Mouse (Mus musculus) midbrain, embryonic 16.5 days (tissue): ENCODE results near the gene Ramp2. TPM values are rescaled to one million over a fixed set of nuclear protein-coding genes. Genes with fewer than 3 reads are reported as not detected.

Experiments used
- ATAC-seq: fragments of 200-750 bp; cut with Nextera tagmentation; 2 replicates; pipeline ENCODE4 v1.8.0; 2017; ENCODE audit warnings: moderate TSS enrichment
- H3K27ac ChIP-seq: fragments of 300-500 bp; sonication (generic); 2 replicates; pipeline ENCODE4 v1.5.1; 2014; ENCODE audit warnings: mild to moderate bottlenecking, low read length, mixed read lengths
- H3K27me3 ChIP-seq: fragments of 300-500 bp; sonication (generic); 2 replicates; pipeline ENCODE4 v1.6.1; 2014; ENCODE audit warnings: low read depth, low read length, mixed read lengths; ENCODE audit not compliant: control insufficient read depth, insufficient read depth
- H3K36me3 ChIP-seq: fragments of 300-500 bp; sonication (generic); 2 replicates; pipeline ENCODE4 v1.6.1; 2014; ENCODE audit warnings: mild to moderate bottlenecking, low read length, moderate library complexity, mixed read lengths; ENCODE audit not compliant: control insufficient read depth, insufficient read depth
- H3K4me1 ChIP-seq: fragments of 300-500 bp; sonication (generic); 2 replicates; pipeline ENCODE4 v1.6.1; 2014; ENCODE audit warnings: mild to moderate bottlenecking, low read length, mixed read lengths; ENCODE audit not compliant: control insufficient read depth, insufficient read depth
- H3K4me2 ChIP-seq: fragments of 300-500 bp; sonication (generic); 2 replicates; pipeline ENCODE4 v1.6.1; 2014; ENCODE audit warnings: mild to moderate bottlenecking, low read length, mixed read lengths
- H3K4me3 ChIP-seq: fragments of 300-500 bp; sonication (generic); 2 replicates; pipeline ENCODE4 v1.5.1; 2014; ENCODE audit warnings: low read depth, mild to moderate bottlenecking, low read length, moderate library complexity, mixed read lengths
- H3K9ac ChIP-seq: fragments of 300-500 bp; sonication (generic); 2 replicates; pipeline ENCODE4 v1.6.1; 2014; ENCODE audit warnings: low read depth, low read length, mixed read lengths
- H3K9me3 ChIP-seq: fragments of 300-500 bp; sonication (generic); replicated peaks from 2 replicates; pipeline ENCODE4 v1.6.1; 2014; ENCODE audit warnings: mild to moderate bottlenecking, low read length, mixed read lengths; ENCODE audit not compliant: control insufficient read depth, poor library complexity, severe bottlenecking
- whole genome bisulfite sequencing: fragments of 180-500 bp; shearing (Covaris S2); extraction: QIAGEN DNeasy Blood & Tissue Kit; methylation state at CpG from one replicate; pipeline ENCODE4 v1.1.7; 2014; 5-methylcytosine and 5-hydroxymethylcytosine counted together
- polyA plus RNA-seq: library from polyadenylated mRNA; unstranded; fragments of >200 nt; fragmentation: Nextera tagmentation; extraction: Ambion mirVana; gene quantifications from 2 replicates; pipeline ENCODE4 v1.2.1, GENCODE M21; 2015

Gene Ramp2
- polyA plus RNA-seq, 1 experiment from 2014 or later, result 79.5 TPM

GRCm38 (mm10) chr11:101275309-101275708 lies 29.5 kb downstream of the Ramp2 start:
- 70% methylated on average over 4 of the region's 4 CpGs for WGBS

GRCm38 (mm10) chr11:101276319-101277070 lies 30.7 kb downstream of the Ramp2 start:
- 24% methylated on average over 26 of the region's 27 CpGs for WGBS

More at GRCm38 (mm10) chr11:101275309-101275708, 29.5 kb downstream of the Ramp2 start:
- Histone ChIP-seq H3K9me3 (no peaks in the 10 kb centered on the region), H3K27me3 (no peaks in the 10 kb centered on the region), H3K4me2 (no peak overlapping the region), H3K36me3 (no peaks in the 10 kb centered on the region), H3K9ac (no peak overlapping the region), H3K4me3 (no peak overlapping the region), H3K27ac (no peak overlapping the region), H3K4me1 (peaks cover 20% of the 10 kb centered on the region)
- no peak for ATAC-seq

GRCm38 (mm10) chr11:101277381-101278222 lies 31.8 kb downstream of the Ramp2 start:
- 79% methylated on average over 12 of the region's 12 CpGs for WGBS
- Histone ChIP-seq H3K27me3 (no peaks in the 10 kb centered on the region), H3K36me3 (no peaks in the 10 kb centered on the region), H3K9me3 (no peaks in the 10 kb centered on the region), H3K4me3 (peak overlapping the region; percentile 74), H3K4me2 (peak overlapping the region; percentile 72), H3K9ac (peak overlapping the region; percentile 81), H3K27ac (no peak overlapping the region), H3K4me1 (peaks cover 20% of the 10 kb centered on the region)
- ATAC-seq, result no peak

More at GRCm38 (mm10) chr11:101276319-101277070, 30.7 kb downstream of the Ramp2 start:
- Histone ChIP-seq H3K9ac (no peak overlapping the region), H3K9me3 (no peaks in the 10 kb centered on the region), H3K4me1 (peaks cover 20% of the 10 kb centered on the region), H3K4me2 (0 out of 2 replicates have a peak overlapping the region, but pooled peaks have one; percentile 11), H3K27me3 (no peaks in the 10 kb centered on the region), H3K36me3 (no peaks in the 10 kb centered on the region), H3K4me3 (no peak overlapping the region), H3K27ac (no peak overlapping the region)
- no peak for ATAC-seq

- Histone ChIP-seq H3K27me3 (no peaks in the 10 kb centered on the region), H3K4me1 (peaks cover 20% of the 10 kb centered on the region), H3K4me2 (peak within 1 kb of the TSS; percentile 72), H3K9me3 (no peaks in the 10 kb centered on the region), H3K36me3 (no peaks in the 10 kb centered on the region), H3K4me3 (peak within 1 kb of the TSS; percentile 74), H3K27ac (peak within 1 kb of the TSS; percentile 74), H3K9ac (peak within 1 kb of the TSS; percentile 81)
- WGBS, result 10% methylated on average over 45 of the region's 45 CpGs
- ATAC-seq, result peak; percentile 98
Observed at GRCm38 (mm10) chr11:101278223-101279192, 32.7 kb downstream of the Ramp2 start, which contains the start of the genes Cntd1 and Coa3. TSS of gene Cntd1 (plus strand) at chr11:101279012. TSS of gene Coa3 (minus strand) at chr11:101279114.

- WGBS, result 55% methylated on average over 14 of the region's 14 CpGs
- Histone ChIP-seq H3K4me1 (peaks cover 20% of the 10 kb centered on the region), H3K36me3 (no peaks in the 10 kb centered on the region), H3K27ac (no peak overlapping the region), H3K4me2 (peak overlapping the region; percentile 72), H3K9ac (no peak overlapping the region), H3K27me3 (no peaks in the 10 kb centered on the region), H3K4me3 (peak overlapping the region; percentile 74), H3K9me3 (no peaks in the 10 kb centered on the region)
- peak; percentile 27 for ATAC-seq
Observed at GRCm38 (mm10) chr11:101279193-101279569, 33.4 kb downstream of the Ramp2 start.

GRCm38 (mm10) chr11:101280837-101281236 lies 35.0 kb downstream of the Ramp2 start:
- H3K9me3 ChIP-seq, result no peaks in the 10 kb centered on the region
- H3K36me3 ChIP-seq, result no peaks in the 10 kb centered on the region
- no peak overlapping the region for H3K4me3 ChIP-seq
- H3K27ac ChIP-seq, result no peak overlapping the region
- H3K4me1 ChIP-seq, result peaks cover 20% of the 10 kb centered on the region
- no peaks in the 10 kb centered on the region for H3K27me3 ChIP-seq
- ATAC-seq, result no peak
- no peak overlapping the region for H3K9ac ChIP-seq
- WGBS, result 42% methylated on average over 7 of the region's 7 CpGs
- H3K4me2 ChIP-seq, result no peak overlapping the region

- Histone ChIP-seq H3K9ac (no peak overlapping the region), H3K36me3 (no peaks in the 10 kb centered on the region), H3K27me3 (no peaks in the 10 kb centered on the region), H3K4me1 (peaks cover 7% of the 10 kb centered on the region), H3K27ac (no peak overlapping the region), H3K4me2 (no peak overlapping the region), H3K4me3 (no peak overlapping the region), H3K9me3 (no peaks in the 10 kb centered on the region)
- no peak for ATAC-seq
- 28% methylated on average over 5 of the region's 5 CpGs for WGBS
Observed at GRCm38 (mm10) chr11:101282896-101283295, 37.1 kb downstream of the Ramp2 start.

- no peak overlapping the region for H3K27ac ChIP-seq
- 73% methylated on average over 4 of the region's 4 CpGs for WGBS
- no peaks in the 10 kb centered on the region for H3K36me3 ChIP-seq
- H3K9ac ChIP-seq, result no peak overlapping the region
- H3K4me1 ChIP-seq, result peaks cover 3% of the 10 kb centered on the region; the same call in 1 of the 2 replicates
- no peak overlapping the region for H3K4me2 ChIP-seq
- H3K27me3 ChIP-seq, result no peaks in the 10 kb centered on the region
- H3K9me3 ChIP-seq, result no peaks in the 10 kb centered on the region
- no peak for ATAC-seq
- H3K4me3 ChIP-seq, result no peak overlapping the region
Observed at GRCm38 (mm10) chr11:101283805-101284204, 38.0 kb downstream of the Ramp2 start.
